Mouse (Mus musculus) testis, adult 2 months (tissue): ENCODE measurements around the gene Ncapd3.

ENCODE experiments used
- CTCF ChIP-seq: fragments of 200-500 bp; IDR thresholded peaks from 2 replicates; pipeline ENCODE4 v1.5.1; 2012; ENCODE audit warnings: low read depth, mild to moderate bottlenecking, inconsistent platforms, low read length, moderate library complexity; ENCODE audit not compliant: control insufficient read depth, insufficient read depth, insufficient replicate concordance
- POLR2A ChIP-seq: fragments of 200-500 bp; IDR thresholded peaks from 2 replicates; pipeline ENCODE4 v1.6.1; 2012; ENCODE audit warnings: low read depth, mild to moderate bottlenecking, inconsistent platforms, low read length, moderate library complexity; ENCODE audit not compliant: control insufficient read depth

GRCm38 (mm10) chr9:27090801-27091775 is 61.1 kb downstream of the Ncapd3 start:
- TF ChIP-seq POLR2A (no peak), CTCF (no peak)
